Mouse (Mus musculus) thymus, adult 2 months (tissue): ENCODE results near the gene Dytn.

Experiments
- CTCF ChIP-seq: fragments of 200-500 bp; IDR thresholded peaks from 2 replicates; pipeline ENCODE4 v1.5.1; 2012; ENCODE audit warnings: mild to moderate bottlenecking, control low read depth, low read length, moderate library complexity, borderline replicate concordance; ENCODE audit not compliant: control insufficient read depth, poor library complexity, insufficient read depth; ENCODE audit errors: extremely low read depth
- POLR2A ChIP-seq: fragments of 200-500 bp; IDR thresholded peaks from 2 replicates; pipeline ENCODE4 v1.6.1; 2012; ENCODE audit warnings: mild to moderate bottlenecking, low read length, control low read depth, moderate library complexity; ENCODE audit not compliant: control insufficient read depth, poor library complexity, insufficient read depth; ENCODE audit errors: extremely low read depth

DNA sequence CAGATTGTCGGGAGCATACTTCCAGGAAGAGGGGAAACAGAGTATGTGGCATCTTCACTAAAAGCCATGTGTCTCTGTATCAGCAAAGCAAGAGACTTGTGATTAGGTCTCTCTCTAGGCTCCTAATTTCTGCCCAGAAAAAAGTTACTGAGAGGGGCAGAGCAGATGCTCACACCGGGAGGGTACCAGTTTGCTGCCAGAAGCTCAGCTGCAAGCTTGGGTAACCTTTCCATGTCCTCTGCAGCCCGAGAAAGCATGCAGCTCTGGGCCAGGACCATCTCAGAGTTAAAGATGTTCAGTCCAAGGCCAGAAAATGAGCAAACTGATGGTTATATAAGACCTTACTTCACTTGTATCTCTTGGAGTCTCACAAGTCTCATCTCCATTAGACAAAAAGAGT is 10.1 kb upstream of the Dytn start:
- TF ChIP-seq CTCF (no peak), POLR2A (no peak)
